Mouse (Mus musculus) yolk sac, embryonic 10.5 days (tissue): ENCODE measurements around the gene Hdgfl2.
A peak's percentile ranks its signal among the peaks of the same experiment; 100 is the strongest.
"Not testable (repeated sequence)": the region's sequence is repeated elsewhere in the genome, so short reads cannot be mapped to it uniquely, and the experiment has no call there.

ENCODE experiments used
- DNase-seq: peaks from one replicate; pipeline ENCODE4 v3.0.0-alpha.2; 2017; ENCODE audit warnings: low spot score

Hdgfl2 gene

GRCm38 (mm10) chr17:56062081-56062480, 17.4 kb upstream of the Hdgfl2 start:
- no peak for DNase-seq

DNA sequence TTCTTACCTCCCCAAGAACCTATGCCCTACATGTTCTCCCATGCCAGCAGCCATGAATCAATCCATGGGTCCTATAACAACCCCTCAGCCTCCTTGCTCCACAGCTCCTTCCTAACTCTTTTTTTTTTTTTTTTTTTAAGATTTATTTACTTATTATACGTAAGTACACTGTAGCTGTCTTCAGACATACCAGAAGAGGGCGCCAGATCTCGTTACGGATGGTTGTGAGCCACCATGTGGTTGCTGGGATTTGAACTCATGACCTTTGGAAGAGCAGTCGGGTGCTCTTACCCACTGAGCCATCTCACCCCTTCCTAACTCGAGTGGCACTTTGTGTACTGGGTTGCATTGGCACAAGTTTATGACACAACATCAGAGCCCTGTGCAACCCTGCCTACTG, 13.7 kb upstream of the Hdgfl2 start:
- DNase-seq: not testable (repeated sequence)

DNA sequence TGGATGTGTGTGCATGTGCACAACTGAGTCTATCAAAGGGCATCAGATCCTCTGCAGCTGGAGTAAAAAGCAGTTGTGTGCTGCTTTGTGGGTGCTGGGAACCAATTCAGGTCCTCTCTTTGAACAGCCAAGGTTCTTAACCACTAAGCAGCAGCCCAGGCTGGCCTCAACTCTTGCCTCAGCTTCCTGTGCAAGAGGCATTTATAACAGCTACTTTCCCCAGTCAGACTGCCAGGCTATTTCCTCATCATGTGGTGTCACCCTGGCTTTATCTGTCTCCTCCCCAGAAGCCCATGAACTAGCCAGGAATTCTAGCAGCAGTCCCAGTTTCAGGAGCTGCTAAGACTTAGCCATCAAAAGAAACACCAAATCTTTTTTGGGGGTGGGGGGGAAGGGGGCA, 13.0 kb upstream of the Hdgfl2 start:
- DNase-seq: no peak

- no peak for DNase-seq
Observed at GRCm38 (mm10) chr17:56069066-56069465, 10.4 kb upstream of the Hdgfl2 start.

DNA sequence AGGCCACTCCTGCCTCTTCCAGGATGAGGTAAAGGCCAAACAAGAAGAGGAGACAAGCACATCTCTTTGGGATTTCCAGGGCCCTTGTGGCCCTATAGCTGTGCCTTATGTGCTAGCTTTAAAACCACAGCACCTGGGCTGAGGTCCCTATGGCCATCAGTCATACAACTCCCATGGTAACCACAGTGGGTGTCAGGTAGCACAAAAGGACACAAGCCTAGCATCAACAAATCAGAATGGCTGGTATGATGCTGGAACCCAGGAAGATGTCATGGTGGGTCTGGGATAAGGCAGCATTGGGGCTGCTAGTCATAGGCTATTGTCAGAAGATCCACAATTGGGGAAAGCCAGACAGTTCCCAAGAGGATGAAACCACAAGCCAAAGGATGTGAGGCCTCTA, 8.3 kb upstream of the Hdgfl2 start:
- no peak for DNase-seq

DNA sequence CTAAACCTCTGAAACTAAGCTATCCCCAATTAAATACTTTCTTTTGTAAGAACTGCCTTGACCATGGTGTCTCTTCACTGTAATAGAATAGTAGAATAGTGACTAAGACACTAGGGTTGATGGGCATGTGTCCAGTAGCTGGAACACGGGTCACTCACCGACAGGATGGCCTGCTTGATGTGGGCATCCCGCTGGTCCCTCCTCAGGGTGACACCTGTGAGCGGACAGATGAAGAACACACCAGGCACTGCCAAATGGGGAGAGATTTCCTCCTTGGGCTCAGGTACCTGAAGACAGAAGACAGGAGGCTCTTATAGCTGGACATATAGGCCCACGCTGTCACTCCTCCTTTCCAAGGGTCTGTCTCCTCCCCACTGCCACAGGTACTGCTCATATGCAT, 7.2 kb upstream of the Hdgfl2 start:
- DNase-seq: no peak

- peak; percentile 96 for DNase-seq
Observed at GRCm38 (mm10) chr17:56074097-56074826, 5.2 kb upstream of the Hdgfl2 start.

- DNase-seq: peak; percentile 93
Observed at GRCm38 (mm10) chr17:56074827-56075208, 4.6 kb upstream of the Hdgfl2 start, which contains the start of gene Ubxn6. Gene Ubxn6, minus strand, starts transcription at chr17:56075028.

- DNase-seq: no peak
Observed at GRCm38 (mm10) chr17:56077523-56077922, 1.9 kb upstream of the Hdgfl2 start.

DNA sequence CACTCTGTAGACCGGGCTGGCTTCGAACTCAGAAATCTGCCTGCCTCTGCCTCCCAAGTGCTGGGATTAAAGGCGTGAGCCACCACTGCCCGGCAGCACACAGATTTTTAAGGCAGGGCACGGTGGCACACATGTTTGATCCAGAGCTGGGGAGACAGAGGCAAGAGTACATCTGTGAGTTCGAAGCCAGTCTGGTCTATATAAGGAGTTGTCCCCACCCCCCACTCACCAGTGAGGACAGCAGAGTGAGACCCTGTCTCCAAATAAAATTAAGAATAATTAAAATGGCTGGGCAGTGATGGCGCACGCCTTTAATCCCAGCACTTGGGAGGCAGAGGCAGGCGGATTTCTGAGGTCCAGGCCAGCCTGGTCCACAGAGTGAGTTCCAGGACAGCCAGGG, 1.1 kb upstream of the Hdgfl2 start:
- not testable (repeated sequence) for DNase-seq

GRCm38 (mm10) chr17:56079921-56080320, 487 bp downstream of the Hdgfl2 start:
- no peak for DNase-seq

DNA sequence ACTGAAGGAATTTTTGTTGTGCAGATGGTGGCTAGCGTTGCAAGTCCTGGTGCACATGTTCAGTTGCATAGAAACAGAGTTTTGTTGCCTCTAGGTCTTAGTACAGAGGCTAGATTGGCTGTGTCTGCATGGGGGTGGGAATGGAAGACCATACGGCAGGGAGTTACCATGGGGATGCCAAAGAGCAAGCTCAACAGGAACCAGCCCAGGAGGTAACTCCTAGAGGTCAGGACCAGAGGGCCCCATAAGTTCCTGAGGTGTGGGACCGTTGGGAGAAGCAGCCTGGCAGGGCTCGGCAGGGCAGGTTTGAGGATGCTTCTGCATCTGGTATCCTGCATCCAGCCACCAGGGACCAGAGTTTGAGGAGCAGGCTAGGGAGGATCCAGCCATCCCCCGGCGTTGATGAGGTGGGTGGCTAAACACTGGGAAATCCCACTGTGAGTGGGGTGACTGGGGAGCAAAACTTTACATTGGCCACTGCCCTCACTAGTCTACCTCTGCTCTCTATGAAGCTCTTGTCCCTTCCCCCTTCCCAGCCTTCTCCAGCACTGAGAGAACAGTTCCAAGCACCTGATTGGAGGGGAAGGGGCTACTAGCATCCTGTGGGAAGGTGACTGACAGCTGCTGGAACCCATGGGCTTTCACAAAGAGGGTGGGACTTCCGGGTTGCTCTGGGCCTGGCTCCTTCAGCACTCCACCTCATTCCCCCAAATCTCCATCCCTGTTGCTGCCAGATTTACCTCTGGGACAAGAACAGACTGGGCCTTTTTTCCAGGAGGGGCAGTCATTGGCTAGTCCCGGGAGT, 1.5 kb downstream of the Hdgfl2 start:
- DNase-seq: peak; percentile 71

GRCm38 (mm10) chr17:56092312-56092711, 12.9 kb downstream of the Hdgfl2 start:
- no peak for DNase-seq

DNA sequence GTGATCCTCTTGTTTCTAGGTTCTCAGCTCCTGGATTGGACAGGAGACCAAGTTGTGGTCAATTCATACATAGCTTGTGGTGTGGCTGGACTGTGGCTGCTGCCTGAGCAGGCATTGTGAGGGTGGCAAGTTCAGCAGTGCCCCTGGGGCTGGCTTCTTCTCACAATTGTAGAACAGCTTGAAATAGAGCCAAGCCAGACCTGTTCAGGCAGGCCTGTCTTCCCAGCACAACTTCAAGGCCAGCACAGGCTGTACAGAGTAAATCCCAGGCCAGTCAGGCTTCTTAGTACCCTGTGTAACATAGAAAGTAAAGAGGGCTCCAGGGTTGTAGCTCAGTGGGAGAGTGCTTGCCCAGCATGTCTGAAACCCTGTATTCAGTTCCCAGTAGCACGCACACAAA, 13.4 kb downstream of the Hdgfl2 start:
- no peak for DNase-seq

GRCm38 (mm10) chr17:56096883-56097282, 17.4 kb downstream of the Hdgfl2 start:
- no peak for DNase-seq

- no peak for DNase-seq
Observed at GRCm38 (mm10) chr17:56098180-56098579, 18.7 kb downstream of the Hdgfl2 start.

GRCm38 (mm10) chr17:56098711-56099572, 19.5 kb downstream of the Hdgfl2 start:
- no peak for DNase-seq

- no peak for DNase-seq
Observed at GRCm38 (mm10) chr17:56100811-56101210, 21.4 kb downstream of the Hdgfl2 start.

DNA sequence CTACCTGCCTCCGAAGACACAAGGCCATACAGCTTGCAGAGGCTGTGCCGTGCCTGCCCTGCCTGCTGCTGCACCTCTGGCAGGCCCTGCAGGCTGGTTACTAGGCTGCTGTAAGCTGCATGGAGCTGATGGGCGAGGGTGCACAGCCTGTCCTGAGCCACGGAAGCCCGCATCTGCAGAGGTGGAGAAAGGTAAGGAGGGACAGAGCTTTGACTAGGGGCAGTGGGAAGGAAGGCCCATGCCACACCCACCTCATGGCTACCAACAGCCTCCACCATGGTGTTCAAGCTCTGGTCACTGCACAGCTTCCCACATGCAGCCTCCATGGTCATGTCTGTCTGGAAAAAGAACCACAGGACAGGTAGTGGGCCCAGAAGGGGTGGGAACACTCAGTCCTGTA, 22.7 kb downstream of the Hdgfl2 start:
- no peak for DNase-seq

GRCm38 (mm10) chr17:56102927-56103326, 23.5 kb downstream of the Hdgfl2 start:
- DNase-seq: no peak

DNA sequence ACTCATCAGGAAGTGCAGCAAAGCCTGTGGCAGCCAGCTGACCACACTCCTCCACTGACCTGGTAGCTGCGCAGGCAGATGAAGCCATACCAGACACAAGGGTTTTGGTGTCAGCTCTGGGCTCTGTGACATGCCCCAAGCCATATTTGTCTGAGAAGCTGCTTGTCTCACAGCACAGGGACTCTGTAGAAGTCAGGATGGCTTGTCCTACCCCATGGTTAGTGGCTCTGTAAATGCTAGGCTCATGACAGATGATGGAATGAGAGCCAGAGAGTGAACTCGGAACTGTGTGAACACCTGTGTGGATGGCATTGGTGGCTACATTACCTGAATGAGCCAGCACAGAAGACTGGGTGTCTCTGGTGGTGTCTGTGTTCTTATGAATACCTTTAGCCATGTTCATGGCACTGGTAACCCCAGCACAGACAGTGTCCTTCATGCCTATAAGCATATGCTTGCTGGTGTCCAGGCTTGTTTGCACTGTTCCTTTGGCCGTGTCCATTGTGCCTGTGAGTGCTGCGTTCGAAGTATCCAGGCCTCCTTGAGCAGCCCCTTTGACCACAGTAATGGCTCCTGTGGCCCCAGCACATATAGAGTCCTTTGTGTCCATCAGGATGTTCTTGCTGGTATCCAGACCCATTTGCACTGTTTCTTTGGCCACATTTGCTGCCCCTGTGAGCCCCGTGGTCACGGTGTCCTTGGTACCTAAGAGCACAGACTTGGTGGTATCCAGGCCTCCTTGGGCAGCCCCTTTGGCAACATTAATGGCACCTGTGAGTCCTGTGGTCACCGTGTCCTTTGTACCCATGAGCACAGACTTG, 24.2 kb downstream of the Hdgfl2 start:
- no peak for DNase-seq

DNA sequence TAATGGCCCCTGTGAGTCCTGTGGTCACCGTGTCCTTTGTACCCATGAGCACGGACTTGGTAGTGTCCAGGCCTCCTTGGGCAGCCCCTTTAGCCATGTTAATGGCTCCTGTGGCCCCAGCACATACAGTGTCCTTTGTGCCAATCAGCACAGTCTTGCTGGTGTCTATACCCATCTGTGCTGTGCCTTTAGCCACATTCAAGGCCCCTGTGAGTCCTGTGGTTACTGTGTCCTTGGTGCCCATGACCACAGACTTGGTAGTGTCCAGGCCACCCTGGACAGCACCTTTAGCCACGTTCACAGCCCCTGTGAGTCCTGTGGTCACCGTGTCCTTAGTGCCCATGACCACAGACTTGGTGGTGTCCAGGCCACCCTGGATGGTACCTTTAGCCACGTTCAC, 25.4 kb downstream of the Hdgfl2 start:
- not testable (repeated sequence) for DNase-seq
